Comparison of ENCODE assay signal across 23 mouse cellular contexts in genomic region chr4:124143630-124144029, GRCm38 (mm10).
DNase-seq lines count a peak whose midpoint lies in the region; ATAC-seq and TF ChIP-seq lines count a peak whose summit lies in the region.
"Had no signal": no experiment of that assay in that cellular context is flagged by ENCODE, and none has a peak within 500 bp of the region (broad histone marks: within the 10 kb centered on the region; RNA-seq: fewer than 3 reads in every experiment).

No protein-coding gene starts in this region.

- peak; percentile 56 for DNase-seq in heart, adult 11 months
- DNase-seq in heart, postnatal 36 days: no peak
- no peak for DNase-seq in midbrain, embryonic 10.5 days (ENCODE audit: low spot score)
- DNase-seq in midbrain, embryonic 14.5 days: no peak
- no peak for DNase-seq in midbrain, embryonic 11.5 days (ENCODE audit: low spot score, missing footprints)
- DNase-seq in kidney, adult 2 months: no peak
- DNase-seq: adrenal gland, adult 8-10 months; adrenal gland, postnatal 14 days; adrenal gland, postnatal 36 days; B cell, adult 2 months; cerebellum, adult 11-12 months; cerebellum, adult 2 months; cerebellum, adult 9-10 months; cerebellum, postnatal 10 days; cerebellum, postnatal 25 days had no signal

- no peak for TF ChIP-seq CTCF in kidney, adult 2 months (conservative IDR thresholded peaks at IDR 0.05; ENCODE audit: insufficient read depth, insufficient read length, low read depth, low read length)

- TF ChIP-seq POLR2A in kidney, adult 2 months (IDR thresholded peaks at IDR 0.05; ENCODE audit: low read depth, low read length): no peak

- H3K4me2 ChIP-seq in midbrain, embryonic 14.5 days (ENCODE audit: low read length): no peak overlapping the region
- no peak overlapping the region for H3K4me2 ChIP-seq in midbrain, embryonic 13.5 days (replicated peaks)
- no peak overlapping the region for H3K4me2 ChIP-seq in midbrain, embryonic 11.5 days
- H3K4me2 ChIP-seq: embryonic facial prominence, embryonic 12.5 days; forebrain, embryonic 13.5 days had no signal

- intact Hi-C loops in heart, postnatal 36 days (cut with DNase I): no loop called here

- peaks cover 41% of the 10 kb centered on the region for H3K27me3 ChIP-seq in midbrain, embryonic 10.5 days (ENCODE audit: low read depth, poor library complexity, severe bottlenecking)
- H3K27me3 ChIP-seq in midbrain, embryonic 14.5 days (ENCODE audit: control insufficient read depth, insufficient read depth, low read length): 0 out of 2 replicates have a peak, but pooled peaks cover 3% of the 10 kb centered on the region
- peaks cover 15% of the 10 kb centered on the region for H3K27me3 ChIP-seq in midbrain, embryonic 13.5 days
- H3K27me3 ChIP-seq in midbrain, embryonic 11.5 days (ENCODE audit: control insufficient read depth, insufficient read depth, low read length): no peaks in the 10 kb centered on the region
- no peaks in the 10 kb centered on the region for H3K27me3 ChIP-seq in kidney, adult 2 months (replicated peaks; ENCODE audit: control insufficient read depth, insufficient read depth, low read length)

- WGBS in midbrain, embryonic 10.5 days: 61% methylated on average over 5 of the region's 5 CpGs
- WGBS in midbrain, embryonic 14.5 days: 34% methylated on average over 5 of the region's 5 CpGs
- WGBS in midbrain, embryonic 13.5 days: 29% methylated on average over 5 of the region's 5 CpGs
- WGBS in midbrain, embryonic 11.5 days: 57% methylated on average over 5 of the region's 5 CpGs
- WGBS in kidney, adult 2 months: 52% methylated on average over 5 of the region's 5 CpGs

- no peak for ATAC-seq in midbrain, embryonic 14.5 days (ENCODE audit: low FRiP score, low TSS enrichment)
- no peak for ATAC-seq in midbrain, embryonic 13.5 days
- no peak for ATAC-seq in midbrain, embryonic 11.5 days (ENCODE audit: low FRiP score)
- ATAC-seq: activated CD4-positive, CD25-positive, alpha-beta regulatory T cell, adult 4 months; CD4-positive, CD25-positive, alpha-beta regulatory T cell, adult 4 months; forebrain, embryonic 13.5 days; Patski had no signal

- H3K4me3 ChIP-seq in midbrain, embryonic 10.5 days: no peak overlapping the region
- no peak overlapping the region for H3K4me3 ChIP-seq in midbrain, embryonic 14.5 days (replicated peaks; ENCODE audit: low read depth, low read length)
- H3K4me3 ChIP-seq in midbrain, embryonic 13.5 days (replicated peaks): no peak overlapping the region
- no peak overlapping the region for H3K4me3 ChIP-seq in midbrain, embryonic 11.5 days (ENCODE audit: low read depth, low read length)
- no peak overlapping the region for H3K4me3 ChIP-seq in kidney, adult 2 months (ENCODE audit: insufficient read depth, low read depth, low read length)
- H3K4me3 ChIP-seq: embryonic facial prominence, embryonic 10.5 days; embryonic facial prominence, embryonic 12.5 days; forebrain, embryonic 13.5 days had no signal

- H3K36me3 ChIP-seq in midbrain, embryonic 10.5 days: no peaks in the 10 kb centered on the region
- H3K36me3 ChIP-seq in midbrain, embryonic 14.5 days (ENCODE audit: control insufficient read depth, insufficient read depth, low read length): no peaks in the 10 kb centered on the region
- no peaks in the 10 kb centered on the region for H3K36me3 ChIP-seq in midbrain, embryonic 13.5 days
- H3K36me3 ChIP-seq in midbrain, embryonic 11.5 days (ENCODE audit: control insufficient read depth, insufficient read depth, low read length): no peaks in the 10 kb centered on the region
- H3K36me3 ChIP-seq in kidney, adult 2 months (ENCODE audit: control insufficient read depth, insufficient read depth, low read length): no peaks in the 10 kb centered on the region
- H3K36me3 ChIP-seq: embryonic facial prominence, embryonic 10.5 days; embryonic facial prominence, embryonic 12.5 days; G1E had no signal

- H3K9me3 ChIP-seq in midbrain, embryonic 10.5 days (replicated peaks): no peaks in the 10 kb centered on the region
- no peaks in the 10 kb centered on the region for H3K9me3 ChIP-seq in midbrain, embryonic 14.5 days (ENCODE audit: control insufficient read depth, low read length)
- H3K9me3 ChIP-seq in midbrain, embryonic 13.5 days: no peaks in the 10 kb centered on the region
- H3K9me3 ChIP-seq in midbrain, embryonic 11.5 days (ENCODE audit: control insufficient read depth, low read length): no peaks in the 10 kb centered on the region
- H3K9me3 ChIP-seq: embryonic facial prominence, embryonic 10.5 days; embryonic facial prominence, embryonic 12.5 days; G1E had no signal

- peaks cover 27% of the 10 kb centered on the region for H3K4me1 ChIP-seq in midbrain, embryonic 10.5 days
- 0 out of 2 replicates have a peak, but pooled peaks cover 6% of the 10 kb centered on the region for H3K4me1 ChIP-seq in midbrain, embryonic 14.5 days (ENCODE audit: control insufficient read depth, insufficient read depth, low read length)
- peaks cover 18% of the 10 kb centered on the region for H3K4me1 ChIP-seq in midbrain, embryonic 13.5 days (replicated peaks)
- H3K4me1 ChIP-seq in midbrain, embryonic 11.5 days (ENCODE audit: control insufficient read depth, insufficient read depth, low read length): peaks cover 4% of the 10 kb centered on the region; the same call in 1 of the 2 replicates
- H3K4me1 ChIP-seq in kidney, adult 2 months (ENCODE audit: control insufficient read depth, insufficient read depth, low read length): no peaks in the 10 kb centered on the region
- H3K4me1 ChIP-seq: embryonic facial prominence, embryonic 12.5 days had no signal

- no peak overlapping the region for H3K9ac ChIP-seq in midbrain, embryonic 14.5 days (replicated peaks; ENCODE audit: low read length)
- 0 out of 2 replicates have a peak overlapping the region, but pooled peaks have one; percentile 3 for H3K9ac ChIP-seq in midbrain, embryonic 13.5 days (replicated peaks)
- no peak overlapping the region for H3K9ac ChIP-seq in midbrain, embryonic 11.5 days (ENCODE audit: low read length)
- H3K9ac ChIP-seq: embryonic facial prominence, embryonic 12.5 days; forebrain, embryonic 13.5 days had no signal

- 0 out of 2 replicates have a peak overlapping the region, but pooled peaks have one; percentile 0 for H3K27ac ChIP-seq in midbrain, embryonic 10.5 days (replicated peaks)
- no peak overlapping the region for H3K27ac ChIP-seq in midbrain, embryonic 14.5 days (replicated peaks; ENCODE audit: low read depth, low read length)
- no peak overlapping the region for H3K27ac ChIP-seq in midbrain, embryonic 13.5 days
- H3K27ac ChIP-seq in midbrain, embryonic 11.5 days (ENCODE audit: low read depth, low read length): no peak overlapping the region
- H3K27ac ChIP-seq in kidney, adult 2 months (ENCODE audit: insufficient read depth, low read depth, low read length): no peak overlapping the region
- H3K27ac ChIP-seq: embryonic facial prominence, embryonic 10.5 days; embryonic facial prominence, embryonic 12.5 days; forebrain, embryonic 13.5 days had no signal
